ENCODE assay signal across 9 mouse cellular contexts in genomic region chr12:76548082-76548423, GRCm38 (mm10). TPM values are rescaled to one million over a fixed set of nuclear protein-coding genes. Genes with fewer than 3 reads are reported as not detected.
DNase-seq lines count a peak whose midpoint lies in the region; ATAC-seq and TF ChIP-seq lines count a peak whose summit lies in the region.
"Had no signal": no experiment of that assay in that cellular context is flagged by ENCODE, and none has a peak within 500 bp of the region (broad histone marks: within the 10 kb centered on the region; RNA-seq: fewer than 3 reads in every experiment).

No protein-coding gene starts in this region.

- no peak overlapping the region; the same call in 1 of the 2 replicates for H3K4me3 ChIP-seq in heart, embryonic 10.5 days
- H3K4me3 ChIP-seq in layer of hippocampus, adult 2 months, result peak overlapping the region; percentile 54
- H3K4me3 ChIP-seq in embryonic facial prominence, embryonic 12.5 days, result no peak overlapping the region
- 0 out of 2 replicates have a peak overlapping the region, but pooled peaks have one; percentile 20 for H3K4me3 ChIP-seq in liver, postnatal 0 days (ENCODE audit: low read depth, low read length)

- H3K36me3 ChIP-seq in heart, embryonic 10.5 days, result no peaks in the 10 kb centered on the region
- no peaks in the 10 kb centered on the region for H3K36me3 ChIP-seq in embryonic facial prominence, embryonic 12.5 days
- peaks cover 4% of the 10 kb centered on the region for H3K36me3 ChIP-seq in liver, postnatal 0 days (replicated peaks; ENCODE audit: insufficient read depth, low read length)

- 19% methylated on average over 7 of the region's 7 CpGs for WGBS in heart, embryonic 10.5 days
- WGBS in embryonic facial prominence, embryonic 12.5 days, result 13% methylated on average over 7 of the region's 7 CpGs
- 15% methylated on average over 7 of the region's 7 CpGs for WGBS in liver, postnatal 0 days (ENCODE audit: insufficient replicate concordance)

- 0 out of 2 replicates have a peak, but pooled peaks have one; percentile 13 for ATAC-seq in embryonic facial prominence, embryonic 12.5 days (ENCODE audit: insufficient number of reproducible peaks, insufficient read depth, low FRiP score, low TSS enrichment)
- peak; percentile 44 for ATAC-seq in liver, postnatal 0 days

- DNase-seq in heart, embryonic 10.5 days (ENCODE audit: low spot score), result no peak
- no peak for DNase-seq in heart, adult 11 months
- no peak for DNase-seq in layer of hippocampus, adult 2 months (ENCODE audit: low spot score in 2 of 2)
- no peak for DNase-seq in layer of hippocampus, postnatal 36 days
- no peak for DNase-seq in liver, postnatal 0 days
- DNase-seq in ovary, postnatal 36 days (ENCODE audit: low spot score), result no peak
- DNase-seq in adipocyte (ENCODE audit: low spot score), result no peak
- DNase-seq: gastrocnemius, postnatal 10 days had no signal

- H3K4me1 ChIP-seq in heart, embryonic 10.5 days, result peaks cover 69% of the 10 kb centered on the region
- peaks cover 23% of the 10 kb centered on the region for H3K4me1 ChIP-seq in embryonic facial prominence, embryonic 12.5 days
- peaks cover 65% of the 10 kb centered on the region for H3K4me1 ChIP-seq in liver, postnatal 0 days (ENCODE audit: insufficient read depth)

- no peaks in the 10 kb centered on the region for H3K9me3 ChIP-seq in heart, embryonic 10.5 days
- no peaks in the 10 kb centered on the region for H3K9me3 ChIP-seq in embryonic facial prominence, embryonic 12.5 days
- no peaks in the 10 kb centered on the region for H3K9me3 ChIP-seq in liver, postnatal 0 days (ENCODE audit: low read length)

- no peak for TF ChIP-seq EP300 in liver, postnatal 0 days (IDR thresholded peaks at IDR 0.05; ENCODE audit: low read depth)

- H3K27me3 ChIP-seq in heart, embryonic 10.5 days (ENCODE audit: insufficient read depth, poor library complexity, severe bottlenecking), result peaks cover 15% of the 10 kb centered on the region
- H3K27me3 ChIP-seq in embryonic facial prominence, embryonic 12.5 days, result peaks cover 41% of the 10 kb centered on the region
- no peaks in the 10 kb centered on the region for H3K27me3 ChIP-seq in liver, postnatal 0 days (ENCODE audit: insufficient read depth, low read length)

- peak overlapping the region; percentile 74; the same call in 1 of the 2 replicates for H3K27ac ChIP-seq in heart, embryonic 10.5 days
- peak overlapping the region; percentile 94 for H3K27ac ChIP-seq in layer of hippocampus, adult 2 months
- H3K27ac ChIP-seq in embryonic facial prominence, embryonic 12.5 days, result peak overlapping the region; percentile 46; the same call in 1 of the 2 replicates
- peak overlapping the region; percentile 89 for H3K27ac ChIP-seq in liver, postnatal 0 days (ENCODE audit: low read depth)

- no peak for TF ChIP-seq CTCF in layer of hippocampus, adult 2 months (conservative IDR thresholded peaks at IDR 0.05)
- TF ChIP-seq CTCF in liver, postnatal 0 days (IDR thresholded peaks at IDR 0.05; ENCODE audit: low read depth), result no peak

- no peak overlapping the region for H3K9ac ChIP-seq in embryonic facial prominence, embryonic 12.5 days
- peak overlapping the region; percentile 63; the same call in 1 of the 2 replicates for H3K9ac ChIP-seq in liver, postnatal 0 days (replicated peaks)

- peak overlapping the region; percentile 15; the same call in 1 of the 2 replicates for H3K4me2 ChIP-seq in embryonic facial prominence, embryonic 12.5 days (replicated peaks)
- peak overlapping the region; percentile 64 for H3K4me2 ChIP-seq in liver, postnatal 0 days (ENCODE audit: low read depth, low read length)

RNA-seq across cellular contexts. Expression of gene Plekhg3, which starts 17.4 kb away (rescaled TPM):
- 5.1 and 5.3 TPM in 2 replicates for polyA plus RNA-seq in heart, embryonic 10.5 days (2016; fragmentation: Nextera tagmentation; extraction: Ambion mirVana)
- total RNA-seq in layer of hippocampus, adult 2 months (2021), result 10 to 100 TPM; 22.9 to 24.4 TPM
- 10 to 100 TPM; 22.9 to 23.2 TPM for total RNA-seq in layer of hippocampus, postnatal 36 days (2021)
- 4.5 and 5.1 TPM in 2 replicates for polyA plus RNA-seq in embryonic facial prominence, embryonic 12.5 days (2016; fragmentation: Nextera tagmentation; extraction: Ambion mirVana)
- 3.3 and 3.7 TPM in 2 replicates for polyA plus RNA-seq in liver, postnatal 0 days (2015; fragmentation: Nextera tagmentation; extraction: Ambion mirVana)

Comparison
In these comparisons a context has a peak if more than half of its experiments do, and no peak if none do; other contexts are left out.
1. H3K4me3 ChIP-seq: peak in layer of hippocampus, adult 2 months (single experiment) and liver, postnatal 0 days (single experiment); none in heart, embryonic 10.5 days (single experiment) and embryonic facial prominence, embryonic 12.5 days (single experiment).
2. Peak in every context shown above with its lines, with median percentiles within 50 percentile points of each other: H3K27ac ChIP-seq.